Mouse (Mus musculus): ENCODE measurements around the gene Gm12830. TPM values are rescaled to one million over a fixed set of nuclear protein-coding genes. Genes with fewer than 3 reads are reported as not detected.

Gene Gm12830
- polyA plus RNA-seq (2012; ENCODE audit: insufficient read depth, low replicate concordance), result not detected in 2 replicates

DNA sequence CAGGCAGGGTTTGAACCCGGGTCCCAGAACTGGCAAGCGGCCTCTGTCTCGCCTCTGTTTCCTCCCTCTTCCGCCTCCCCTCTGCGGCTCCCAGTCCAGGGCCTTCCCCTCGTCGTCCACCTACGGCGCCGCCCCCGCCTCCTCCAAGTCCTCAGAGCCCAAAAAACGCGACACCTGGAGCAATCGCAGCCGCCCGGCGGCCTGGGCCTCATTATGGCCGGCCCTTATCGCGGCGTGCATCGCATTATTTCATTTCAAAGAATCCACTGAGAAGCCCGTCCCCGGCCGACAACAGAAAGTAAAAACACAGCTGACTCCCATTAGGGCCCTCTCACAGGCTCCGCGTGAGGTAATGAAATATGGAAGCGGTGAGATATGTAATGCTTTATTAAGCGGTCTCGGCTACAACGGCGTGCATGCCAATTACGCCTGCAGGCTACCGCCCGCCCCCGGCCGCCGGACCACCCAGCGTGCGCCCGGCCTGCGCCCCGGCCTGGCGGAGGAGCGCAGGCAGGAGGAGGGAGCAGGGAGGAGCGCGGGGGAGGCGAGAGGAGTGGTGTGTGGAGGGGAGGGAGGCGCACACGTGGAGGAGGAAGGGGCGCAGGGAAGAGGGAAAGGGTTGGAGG lies at the start of gene Gm12830:
Gm12830 (plus strand) TSS at position 156 of the 626 bp plus-strand sequence.
- Histone ChIP-seq H3K9me3 (peaks cover 4% of the 10 kb centered on the region; the same call in 1 of the 2 replicates), H3K4me3 (replicated peaks) (peak within 1 kb of the TSS; percentile 87), H3K36me3 (replicated peaks; ENCODE audit: low read length) (no peaks in the 10 kb centered on the region), H3K27me3 (replicated peaks) (peaks cover 38% of the 10 kb centered on the region), H3K4me1 (peaks cover 19% of the 10 kb centered on the region)
- TF ChIP-seq FLI1 (IDR thresholded peaks at IDR 0.05; ENCODE audit: low read length) (no peak), GATA1 (IDR thresholded peaks at IDR 0.05; ENCODE audit: borderline replicate concordance, low read length) (no peak)

DNA sequence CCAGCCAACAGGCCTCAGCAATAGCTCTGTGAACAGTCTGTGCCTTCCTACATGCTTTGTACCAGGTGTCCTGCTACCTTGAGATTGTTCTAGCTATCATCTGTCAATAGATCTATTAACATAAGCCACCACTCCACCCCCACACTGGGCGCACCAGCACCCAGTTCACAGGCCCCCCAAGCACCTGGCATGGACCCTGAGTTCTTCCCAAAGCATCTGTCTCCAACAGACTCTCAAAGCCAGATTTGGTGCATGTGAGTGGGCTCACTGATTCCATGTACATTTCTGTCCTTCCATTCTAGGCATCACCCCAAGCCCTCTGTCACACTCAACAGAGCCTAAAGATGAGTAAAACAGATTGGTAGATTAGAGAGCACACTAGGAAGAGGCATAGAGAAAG lies 48.2 kb upstream of the Gm12830 start:
- Histone ChIP-seq H3K36me3 (replicated peaks; ENCODE audit: low read length) (no peaks in the 10 kb centered on the region), H3K9me3 (no peaks in the 10 kb centered on the region), H3K4me3 (replicated peaks) (no peak overlapping the region), H3K4me1 (peaks cover 4% of the 10 kb centered on the region), H3K27me3 (replicated peaks) (peaks cover 8% of the 10 kb centered on the region)
- TF ChIP-seq FLI1 (IDR thresholded peaks at IDR 0.05; ENCODE audit: low read length) (no peak), GATA1 (IDR thresholded peaks at IDR 0.05; ENCODE audit: borderline replicate concordance, low read length) (no peak)

DNA sequence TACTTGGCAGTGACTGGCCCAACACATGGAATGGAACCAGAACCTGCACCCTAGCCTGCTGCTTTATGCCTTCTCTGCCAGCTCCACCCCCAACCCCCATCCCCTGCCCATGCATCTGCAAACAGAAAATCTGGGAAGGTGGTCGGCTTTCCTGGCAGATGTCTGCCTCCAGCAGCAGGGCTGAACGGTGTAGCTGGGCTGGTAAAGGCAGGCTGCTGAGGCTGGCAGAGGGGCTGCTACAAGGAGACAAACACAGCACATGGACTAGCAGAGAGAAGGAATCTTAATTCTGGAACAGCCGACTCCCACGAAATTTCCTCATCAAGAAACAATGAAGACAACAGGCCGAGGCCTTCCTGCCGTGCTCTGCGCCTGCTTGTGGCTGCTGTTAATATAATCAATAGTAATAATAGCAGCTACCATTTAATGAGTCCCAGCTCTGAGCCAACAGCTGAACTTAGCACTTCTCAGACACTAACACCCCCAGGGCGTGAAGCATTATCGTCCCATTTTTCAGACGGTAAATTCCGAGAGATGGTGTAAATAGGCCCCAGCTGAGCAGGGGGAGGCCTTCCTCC lies 43.8 kb upstream of the Gm12830 start:
- Histone ChIP-seq H3K4me1 (no peaks in the 10 kb centered on the region), H3K27me3 (replicated peaks) (peaks cover 8% of the 10 kb centered on the region), H3K4me3 (replicated peaks) (no peak overlapping the region), H3K36me3 (replicated peaks; ENCODE audit: low read length) (no peaks in the 10 kb centered on the region), H3K9me3 (no peaks in the 10 kb centered on the region)
- no peak for TF ChIP-seq GATA1 (IDR thresholded peaks at IDR 0.05; ENCODE audit: borderline replicate concordance, low read length)
- no peak for TF ChIP-seq FLI1 (IDR thresholded peaks at IDR 0.05; ENCODE audit: low read length)

DNA sequence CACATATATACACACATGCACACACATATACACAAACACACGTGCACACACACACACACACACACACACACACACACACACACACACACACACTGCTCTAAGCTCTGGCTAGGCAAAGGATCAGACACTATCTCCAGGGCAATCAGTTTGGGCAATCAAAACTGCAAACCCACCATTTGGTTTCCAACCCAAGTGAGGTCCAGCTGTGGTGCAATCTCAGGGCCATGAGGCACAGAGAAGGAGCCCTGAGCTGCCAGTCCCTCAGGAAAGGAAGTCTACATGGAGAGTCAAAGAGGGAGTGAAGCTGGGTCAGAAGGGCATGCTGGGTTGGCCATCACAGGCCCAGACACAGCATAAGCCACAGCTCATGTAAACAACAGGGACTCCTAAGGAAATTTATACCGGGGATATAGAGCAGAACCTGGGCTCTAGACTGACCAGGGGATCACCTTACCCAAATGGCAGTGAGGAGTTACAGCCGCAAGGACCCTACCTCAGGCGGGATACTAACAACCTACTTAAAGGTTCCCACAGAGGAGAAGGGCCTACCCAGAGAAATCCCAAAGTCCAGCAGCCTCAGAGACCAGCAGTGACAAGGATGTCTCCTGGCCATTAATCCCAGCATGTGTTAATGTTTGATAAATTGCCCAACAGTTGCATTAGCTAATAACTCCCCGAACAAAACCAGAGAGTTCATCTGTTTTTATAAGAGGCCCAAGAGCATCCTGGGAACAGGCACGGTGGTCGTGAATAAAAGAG lies 42.6 kb upstream of the Gm12830 start:
- Histone ChIP-seq H3K9me3 (no peaks in the 10 kb centered on the region), H3K36me3 (replicated peaks; ENCODE audit: low read length) (no peaks in the 10 kb centered on the region), H3K4me1 (no peaks in the 10 kb centered on the region), H3K27me3 (replicated peaks) (peaks cover 8% of the 10 kb centered on the region), H3K4me3 (replicated peaks) (no peak overlapping the region)
- TF ChIP-seq GATA1 (IDR thresholded peaks at IDR 0.05; ENCODE audit: borderline replicate concordance, low read length), result no peak
- TF ChIP-seq FLI1 (IDR thresholded peaks at IDR 0.05; ENCODE audit: low read length), result no peak

DNA sequence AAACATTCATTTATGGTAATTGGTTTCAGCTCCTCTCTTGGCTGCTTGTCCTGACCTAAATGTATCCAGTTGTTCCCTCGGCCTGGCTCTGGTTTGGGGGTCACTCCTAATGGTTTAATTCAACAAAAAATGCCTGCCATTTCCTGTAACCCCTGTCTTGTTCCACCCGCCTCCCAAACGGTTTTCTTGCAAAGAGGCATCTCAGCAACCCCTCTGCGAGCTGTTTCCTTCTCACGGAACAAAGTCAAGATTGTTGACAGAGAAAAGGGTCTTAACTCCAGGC lies 42.1 kb upstream of the Gm12830 start:
- no peak overlapping the region for H3K4me3 ChIP-seq (replicated peaks)
- TF ChIP-seq GATA1 (IDR thresholded peaks at IDR 0.05; ENCODE audit: borderline replicate concordance, low read length), result no peak
- TF ChIP-seq FLI1 (IDR thresholded peaks at IDR 0.05; ENCODE audit: low read length), result no peak
- no peaks in the 10 kb centered on the region for H3K36me3 ChIP-seq (replicated peaks; ENCODE audit: low read length)
- peaks cover 9% of the 10 kb centered on the region for H3K27me3 ChIP-seq (replicated peaks)
- H3K9me3 ChIP-seq, result no peaks in the 10 kb centered on the region
- no peaks in the 10 kb centered on the region for H3K4me1 ChIP-seq

DNA sequence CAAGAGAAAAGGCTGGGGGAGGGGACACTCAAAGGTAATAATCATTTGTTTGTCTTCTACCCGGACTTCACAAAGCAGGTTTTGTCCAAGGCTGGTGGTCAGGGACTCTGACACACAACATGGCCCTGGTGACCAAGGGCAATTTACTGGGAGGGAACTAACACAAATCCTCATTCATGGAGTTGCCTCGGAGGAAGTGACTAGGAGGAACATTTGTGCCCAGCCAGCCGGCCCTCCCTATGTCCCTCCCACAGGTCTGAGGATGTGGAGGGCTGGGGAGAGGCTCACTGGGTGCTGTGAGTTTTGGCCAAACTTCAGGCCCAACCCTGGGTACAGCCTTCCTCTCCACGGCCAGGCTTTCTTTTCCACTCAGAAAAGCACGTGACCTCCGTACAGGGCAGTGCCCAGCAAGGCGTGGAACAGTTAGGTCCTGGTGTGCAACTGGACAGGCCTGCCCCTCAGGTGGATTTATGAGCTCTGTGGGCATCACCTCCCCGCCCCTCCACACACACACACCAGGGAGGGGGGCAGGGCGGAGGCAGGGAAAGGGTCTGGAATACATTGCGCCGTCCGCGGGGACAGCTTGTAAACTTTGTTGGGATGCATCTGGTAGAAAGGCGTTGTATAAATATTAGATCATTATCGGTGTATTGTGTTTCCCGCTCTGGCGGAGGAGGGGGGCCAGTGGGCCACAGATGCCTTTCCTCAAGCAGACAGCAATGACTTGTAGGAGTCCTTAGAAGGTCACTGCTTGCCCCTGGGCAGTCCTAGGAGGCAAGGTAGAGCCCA lies 41.6 kb upstream of the Gm12830 start:
- H3K4me3 ChIP-seq (replicated peaks), result no peak overlapping the region
- H3K27me3 ChIP-seq (replicated peaks), result peaks cover 11% of the 10 kb centered on the region
- no peak for TF ChIP-seq FLI1 (IDR thresholded peaks at IDR 0.05; ENCODE audit: low read length)
- TF ChIP-seq GATA1 (IDR thresholded peaks at IDR 0.05; ENCODE audit: borderline replicate concordance, low read length), result no peak
- H3K36me3 ChIP-seq (replicated peaks; ENCODE audit: low read length), result no peaks in the 10 kb centered on the region
- H3K4me1 ChIP-seq, result no peaks in the 10 kb centered on the region
- no peaks in the 10 kb centered on the region for H3K9me3 ChIP-seq

DNA sequence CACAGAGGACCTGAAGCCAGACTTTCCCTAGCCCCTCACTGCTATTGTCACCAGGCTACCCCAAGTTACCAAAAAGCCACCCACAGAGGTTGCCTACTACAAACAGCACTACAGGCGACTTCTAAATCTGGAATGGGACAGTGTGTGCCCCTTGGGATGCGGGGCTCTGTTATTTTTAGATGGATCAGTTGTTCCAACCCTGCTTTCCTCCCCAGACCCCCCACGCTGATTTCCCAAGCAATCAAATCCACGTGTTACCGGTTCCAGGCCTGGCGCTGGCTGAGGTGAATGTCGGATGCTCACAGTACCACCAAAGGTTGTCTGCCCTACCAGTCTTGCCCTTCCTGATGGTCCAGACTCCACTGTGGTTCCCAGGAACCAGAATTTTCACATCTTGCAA lies 38.7 kb upstream of the Gm12830 start:
- Histone ChIP-seq H3K4me1 (no peaks in the 10 kb centered on the region), H3K4me3 (replicated peaks) (no peak overlapping the region), H3K9me3 (no peaks in the 10 kb centered on the region), H3K36me3 (replicated peaks; ENCODE audit: low read length) (no peaks in the 10 kb centered on the region), H3K27me3 (replicated peaks) (peaks cover 12% of the 10 kb centered on the region)
- TF ChIP-seq FLI1 (IDR thresholded peaks at IDR 0.05; ENCODE audit: low read length) (no peak), GATA1 (IDR thresholded peaks at IDR 0.05; ENCODE audit: borderline replicate concordance, low read length) (no peak)

DNA sequence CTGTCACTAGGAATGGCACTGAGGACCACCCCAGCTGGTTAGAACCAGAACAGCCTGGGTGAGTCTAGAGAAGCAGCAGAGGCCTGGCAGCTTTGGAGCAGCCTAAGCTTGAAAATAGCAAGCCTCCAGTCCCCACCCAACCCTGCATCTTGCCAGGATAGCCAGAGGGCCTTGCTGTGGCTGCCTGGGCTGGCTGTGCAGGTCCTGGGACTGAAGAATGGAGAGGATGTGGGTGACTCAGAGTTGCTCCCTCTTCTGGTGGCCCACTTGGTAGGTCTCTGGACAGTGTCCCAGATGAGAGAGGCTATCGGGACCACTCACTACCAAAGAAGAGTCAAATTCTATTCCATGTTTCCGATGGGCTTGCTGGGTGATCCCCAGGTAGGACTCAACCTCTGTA lies 36.8 kb upstream of the Gm12830 start:
- TF ChIP-seq GATA1 (IDR thresholded peaks at IDR 0.05; ENCODE audit: borderline replicate concordance, low read length), result no peak
- TF ChIP-seq FLI1 (IDR thresholded peaks at IDR 0.05; ENCODE audit: low read length), result no peak
- H3K4me1 ChIP-seq, result no peaks in the 10 kb centered on the region
- no peaks in the 10 kb centered on the region for H3K36me3 ChIP-seq (replicated peaks; ENCODE audit: low read length)
- no peaks in the 10 kb centered on the region for H3K9me3 ChIP-seq
- H3K27me3 ChIP-seq (replicated peaks), result peaks cover 18% of the 10 kb centered on the region
- H3K4me3 ChIP-seq (replicated peaks), result no peak overlapping the region

DNA sequence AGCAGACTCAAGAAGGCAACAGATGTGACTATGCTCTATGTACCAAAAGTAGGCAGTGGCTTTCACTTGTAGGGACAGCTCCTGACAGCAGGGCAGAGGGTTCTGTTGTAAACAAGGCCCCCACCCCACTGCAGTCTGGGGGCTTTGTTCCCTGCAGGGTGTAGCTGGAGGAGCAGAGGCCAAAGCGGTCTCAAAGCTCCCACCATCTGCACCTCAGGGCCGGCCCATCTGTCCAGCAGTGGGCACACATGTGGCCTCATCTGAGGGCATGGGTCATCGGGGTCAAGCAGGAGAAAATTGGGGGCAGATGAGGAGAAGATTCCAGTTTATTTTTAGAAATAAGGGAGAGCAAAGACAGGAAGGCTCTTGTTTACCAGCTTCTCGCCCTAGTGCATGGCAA lies 32.7 kb upstream of the Gm12830 start:
- no peak for TF ChIP-seq GATA1 (IDR thresholded peaks at IDR 0.05; ENCODE audit: borderline replicate concordance, low read length)
- no peaks in the 10 kb centered on the region for H3K36me3 ChIP-seq (replicated peaks; ENCODE audit: low read length)
- no peaks in the 10 kb centered on the region for H3K4me1 ChIP-seq
- no peak overlapping the region for H3K4me3 ChIP-seq (replicated peaks)
- no peaks in the 10 kb centered on the region for H3K9me3 ChIP-seq
- H3K27me3 ChIP-seq (replicated peaks), result peaks cover 12% of the 10 kb centered on the region

All from megakaryocyte, embryonic 14.5 days (primary cell).